Mouse (Mus musculus) bone marrow, adult 2 months (tissue): Measurements from ENCODE around the gene Stmn1.

Experiments used
- CTCF ChIP-seq: fragments of 200-500 bp; IDR thresholded peaks from 2 replicates; pipeline ENCODE4 v1.5.1; 2011; ENCODE audit warnings: low read length, control low read depth; ENCODE audit not compliant: control insufficient read depth, insufficient read depth
- POLR2A ChIP-seq: fragments of 200-500 bp; IDR thresholded peaks from 2 replicates; pipeline ENCODE4 v1.6.1; 2011; ENCODE audit warnings: low read depth, mild to moderate bottlenecking, control low read depth, low read length, borderline replicate concordance; ENCODE audit not compliant: control insufficient read depth

DNA sequence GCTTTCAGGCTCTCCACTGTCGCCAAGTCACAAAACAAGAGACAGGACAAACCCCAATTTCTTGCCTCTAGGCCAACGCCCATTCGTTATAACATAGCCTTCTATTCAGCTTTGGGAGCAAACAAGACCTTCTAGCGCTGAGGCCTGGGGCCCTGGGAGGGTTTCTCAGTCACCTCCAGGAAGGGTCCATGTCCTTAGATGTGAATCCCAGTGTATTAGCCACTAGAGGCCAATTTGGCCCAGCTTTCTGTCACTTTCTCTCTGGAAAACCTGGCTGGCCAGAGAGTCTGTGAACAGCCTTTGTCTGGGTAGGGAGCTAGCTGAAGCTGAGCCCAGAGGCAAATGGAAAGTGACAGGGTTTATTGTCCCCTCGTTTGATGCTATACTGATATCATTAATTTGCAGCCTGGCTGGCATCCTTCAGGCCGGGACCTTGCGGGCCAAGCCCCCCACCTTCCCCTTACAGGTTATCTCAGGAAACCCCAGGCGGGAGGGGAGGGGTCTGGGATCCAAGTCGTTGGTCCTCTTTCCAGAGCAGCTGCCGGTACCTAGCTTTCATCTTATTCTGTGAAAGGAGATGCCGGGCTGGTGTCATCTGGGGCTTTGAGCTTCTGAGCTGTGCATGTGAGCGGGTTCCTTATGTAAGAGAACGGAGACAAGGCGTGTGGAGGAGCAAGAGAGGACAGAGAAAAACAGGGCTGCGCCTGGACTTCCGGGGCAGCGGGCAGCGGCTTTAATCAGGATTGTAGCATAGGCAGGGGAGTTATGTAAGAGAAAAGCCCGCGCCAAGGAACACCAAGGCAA, 17.5 kb upstream of the Stmn1 start:
- TF ChIP-seq CTCF (no peak), POLR2A (no peak)
